Mouse (Mus musculus) heart, postnatal 0 days (tissue): ENCODE results near the gene Nlgn1. TPM values are rescaled to one million over a fixed set of nuclear protein-coding genes. Genes with fewer than 3 reads are reported as not detected.

ENCODE experiments used
- ATAC-seq: fragments of 200-750 bp; cut with Nextera tagmentation; 2 replicates; pipeline ENCODE4 v1.8.0; 2017; ENCODE audit warnings: low read depth, moderate number of reproducible peaks, moderate library complexity; ENCODE audit not compliant: insufficient read depth
- DNase-seq: peaks from one replicate; pipeline ENCODE4 v3.0.0-alpha.2; 2016; ENCODE audit warnings: low spot score
- H3K27ac ChIP-seq: fragments of 300-500 bp; sonication (generic); 2 replicates; pipeline ENCODE4 v1.5.1; 2014; ENCODE audit warnings: low read depth, mild to moderate bottlenecking
- H3K27me3 ChIP-seq: fragments of 300-500 bp; sonication (generic); 2 replicates; pipeline ENCODE4 v1.6.1; 2014; ENCODE audit warnings: low read length, mixed read lengths; ENCODE audit not compliant: control insufficient read depth, insufficient read depth
- H3K36me3 ChIP-seq: fragments of 300-500 bp; sonication (generic); replicated peaks from 2 replicates; pipeline ENCODE4 v1.6.1; 2014; ENCODE audit warnings: low read length, mixed read lengths; ENCODE audit not compliant: control insufficient read depth, insufficient read depth
- H3K4me1 ChIP-seq: fragments of 300-500 bp; sonication (generic); 2 replicates; pipeline ENCODE4 v1.6.1; 2014; ENCODE audit warnings: antibody characterized with exemption; ENCODE audit not compliant: control insufficient read depth, insufficient read depth
- H3K4me2 ChIP-seq: fragments of 300-500 bp; sonication (generic); 2 replicates; pipeline ENCODE4 v1.6.1; 2014; ENCODE audit warnings: low read depth, mild to moderate bottlenecking, low read length, moderate library complexity
- H3K4me3 ChIP-seq: fragments of 300-500 bp; sonication (generic); 2 replicates; pipeline ENCODE4 v1.5.1; 2014; ENCODE audit warnings: low read depth, low read length
- H3K9ac ChIP-seq: fragments of 300-500 bp; sonication (generic); replicated peaks from 2 replicates; pipeline ENCODE4 v1.6.1; 2014; ENCODE audit warnings: low read depth, low read length, mixed read lengths
- H3K9me3 ChIP-seq: fragments of 300-500 bp; sonication (generic); replicated peaks from 2 replicates; pipeline ENCODE4 v1.6.1; 2016; ENCODE audit warnings: low read length; ENCODE audit not compliant: control insufficient read depth
- CTCF ChIP-seq: IDR thresholded peaks from 2 replicates; pipeline ENCODE4 v1.5.1; 2016; ENCODE audit warnings: antibody characterized with exemption, control low read depth, low read depth
- EP300 ChIP-seq: IDR thresholded peaks from 2 replicates; pipeline ENCODE4 v1.6.1; 2016; ENCODE audit warnings: antibody characterized with exemption, low read depth
- WGBS: fragments of 180-500 bp; shearing (Covaris S2); extraction: QIAGEN DNeasy Blood & Tissue Kit; methylation state at CpG from one replicate; pipeline ENCODE4 v1.1.7; 2014; 5-methylcytosine and 5-hydroxymethylcytosine counted together
- polyA plus RNA-seq: library from polyadenylated mRNA; unstranded; fragments of >200 nt; fragmentation: Nextera tagmentation; extraction: Ambion mirVana; gene quantifications from 2 replicates; pipeline ENCODE4 v1.2.1, GENCODE M21; 2015
- total RNA-seq: library from RNA; depleted of rRNA; stranded (reverse); fragments of >200 nt; gene quantifications from 2 replicates; pipeline ENCODE4 v1.2.3, GENCODE M21; 2014; ENCODE audit warnings: low replicate concordance

The Nlgn1 gene
- total and polyA plus RNA-seq, 2 experiments from 2014 or later = 0.08 TPM

GRCm38 (mm10) chr3:25884797-25885196 lies 447.5 kb downstream of the Nlgn1 start:
- Histone ChIP-seq H3K27me3 (no peaks in the 10 kb centered on the region), H3K4me3 (no peak overlapping the region), H3K36me3 (no peaks in the 10 kb centered on the region), H3K4me2 (no peak overlapping the region), H3K9ac (no peak overlapping the region), H3K4me1 (no peaks in the 10 kb centered on the region), H3K9me3 (no peaks in the 10 kb centered on the region), H3K27ac (no peak overlapping the region)
- TF ChIP-seq EP300 (no peak), CTCF (no peak)
- ATAC-seq (no peak), DNase-seq (no peak)
- 52% methylated on average over 2 of the region's 2 CpGs for WGBS

- no peaks in the 10 kb centered on the region for H3K4me1 ChIP-seq
- TF ChIP-seq CTCF (no peak), EP300 (no peak)
- no peak overlapping the region for H3K27ac ChIP-seq
- no peaks in the 10 kb centered on the region for H3K27me3 ChIP-seq
- no peak overlapping the region for H3K4me2 ChIP-seq
- no peaks in the 10 kb centered on the region for H3K36me3 ChIP-seq
- no peak overlapping the region for H3K4me3 ChIP-seq
- DNase-seq (no peak), ATAC-seq (no peak)
- no peaks in the 10 kb centered on the region for H3K9me3 ChIP-seq
- H3K9ac ChIP-seq = no peak overlapping the region
These were observed 463.1 kb downstream of the Nlgn1 start for GRCm38 (mm10) chr3:25869161-25869560.

GRCm38 (mm10) chr3:25858384-25858783 lies 473.9 kb downstream of the Nlgn1 start:
- H3K27ac ChIP-seq = no peak overlapping the region
- no peak overlapping the region for H3K4me3 ChIP-seq
- no peaks in the 10 kb centered on the region for H3K27me3 ChIP-seq
- no peak for ATAC-seq
- H3K36me3 ChIP-seq = no peaks in the 10 kb centered on the region
- H3K4me1 ChIP-seq = no peaks in the 10 kb centered on the region
- H3K4me2 ChIP-seq = no peak overlapping the region
- no peaks in the 10 kb centered on the region for H3K9me3 ChIP-seq
- no peak for DNase-seq
- TF ChIP-seq EP300 = no peak
- TF ChIP-seq CTCF = no peak
- H3K9ac ChIP-seq = no peak overlapping the region

GRCm38 (mm10) chr3:25844686-25845462 lies 487.4 kb downstream of the Nlgn1 start:
- ATAC-seq = no peak
- no peak for DNase-seq
- no peak overlapping the region for H3K27ac ChIP-seq
- H3K9me3 ChIP-seq = no peaks in the 10 kb centered on the region
- H3K27me3 ChIP-seq = no peaks in the 10 kb centered on the region
- H3K4me3 ChIP-seq = no peak overlapping the region
- H3K36me3 ChIP-seq = no peaks in the 10 kb centered on the region
- no peak overlapping the region for H3K4me2 ChIP-seq
- no peak overlapping the region for H3K9ac ChIP-seq
- TF ChIP-seq CTCF (no peak), EP300 (no peak)
- WGBS = 71% methylated on average over 7 of the region's 7 CpGs
- no peaks in the 10 kb centered on the region for H3K4me1 ChIP-seq

- H3K4me3 ChIP-seq = no peak overlapping the region
- DNase-seq = no peak
- no peak for ATAC-seq
- no peaks in the 10 kb centered on the region for H3K27me3 ChIP-seq
- H3K27ac ChIP-seq = no peak overlapping the region
- TF ChIP-seq CTCF (no peak), EP300 (no peak)
- no peak overlapping the region for H3K9ac ChIP-seq
- no peak overlapping the region for H3K4me2 ChIP-seq
- no peaks in the 10 kb centered on the region for H3K4me1 ChIP-seq
- 61% methylated on average over 2 of the region's 2 CpGs for WGBS
- no peaks in the 10 kb centered on the region for H3K36me3 ChIP-seq
- H3K9me3 ChIP-seq = no peaks in the 10 kb centered on the region
These were observed 502.0 kb downstream of the Nlgn1 start for GRCm38 (mm10) chr3:25830237-25830636.

GRCm38 (mm10) chr3:25813368-25813767 lies 518.9 kb downstream of the Nlgn1 start:
- no peak overlapping the region for H3K27ac ChIP-seq
- no peaks in the 10 kb centered on the region for H3K4me1 ChIP-seq
- H3K9me3 ChIP-seq = no peaks in the 10 kb centered on the region
- H3K27me3 ChIP-seq = no peaks in the 10 kb centered on the region
- no peak for ATAC-seq
- H3K9ac ChIP-seq = no peak overlapping the region
- no peak for DNase-seq
- no peak overlapping the region for H3K4me2 ChIP-seq
- no peaks in the 10 kb centered on the region for H3K36me3 ChIP-seq
- no peak for TF ChIP-seq EP300
- no peak for TF ChIP-seq CTCF
- 68% methylated on average over 3 of the region's 3 CpGs for WGBS
- no peak overlapping the region for H3K4me3 ChIP-seq
